Comparison of ENCODE assay signal across 8 mouse cellular contexts in the genomic region with DNA sequence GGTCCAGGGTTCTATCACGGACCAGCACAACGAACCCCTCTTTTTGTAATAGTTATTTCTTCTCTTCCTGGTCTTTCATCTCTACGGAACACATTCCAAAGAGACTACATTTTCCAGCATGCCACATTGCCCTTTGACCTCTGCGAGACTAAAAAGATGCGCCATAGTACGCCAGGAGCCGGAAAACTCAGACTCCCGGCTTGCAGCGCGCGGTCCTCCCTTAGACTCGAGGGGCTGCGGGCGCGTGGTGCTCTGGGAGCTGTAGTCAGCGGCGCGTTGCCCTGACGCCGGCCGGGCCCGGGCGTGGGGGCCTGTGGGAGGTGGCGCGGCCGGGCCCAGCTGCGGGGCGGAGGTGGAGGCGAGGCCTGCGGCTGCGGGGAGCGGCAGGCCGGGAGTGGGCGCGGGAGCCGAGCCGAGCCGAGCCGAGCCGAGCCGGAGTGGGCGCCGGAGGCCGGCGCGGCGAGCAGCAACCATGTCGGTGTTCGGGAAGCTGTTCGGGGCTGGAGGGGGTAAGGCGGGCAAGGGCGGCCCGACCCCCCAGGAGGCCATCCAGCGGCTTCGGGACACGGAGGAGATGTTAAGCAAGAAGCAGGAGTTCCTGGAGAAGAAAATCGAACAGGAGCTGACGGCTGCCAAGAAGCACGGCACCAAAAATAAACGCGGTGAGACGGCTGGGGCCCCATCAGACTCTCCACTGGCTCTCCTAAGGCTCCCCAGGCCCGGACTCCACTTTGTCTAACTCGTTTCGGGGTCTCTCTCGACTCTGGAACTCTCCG. TPM values are rescaled to one million over a fixed set of nuclear protein-coding genes. Genes with fewer than 3 reads are reported as not detected.
DNase-seq lines count a peak whose midpoint lies in the region; ATAC-seq and TF ChIP-seq lines count a peak whose summit lies in the region.

No protein-coding gene starts in this region.

- no peak for TF ChIP-seq POLR2A in kidney, adult 2 months (IDR thresholded peaks at IDR 0.05; ENCODE audit: low read depth, low read length)
- TF ChIP-seq POLR2A in spleen, adult 2 months (IDR thresholded peaks at IDR 0.05; ENCODE audit: low read depth, low read length), result no peak; the same call in 1 of the 2 replicates

- peaks cover 14% of the 10 kb centered on the region for H3K36me3 ChIP-seq in embryonic facial prominence, embryonic 13.5 days
- no peaks in the 10 kb centered on the region for H3K36me3 ChIP-seq in kidney, adult 2 months (ENCODE audit: control insufficient read depth, insufficient read depth, low read length)
- H3K36me3 ChIP-seq in limb, embryonic 12.5 days, result peaks cover 17% of the 10 kb centered on the region; the same call in 1 of the 2 replicates
- 0 out of 2 replicates have a peak, but pooled peaks cover 6% of the 10 kb centered on the region for H3K36me3 ChIP-seq in midbrain, embryonic 15.5 days (replicated peaks)
- no peaks in the 10 kb centered on the region for H3K36me3 ChIP-seq in spleen, adult 2 months (ENCODE audit: control insufficient read depth, insufficient read depth, low read length)

- DNase-seq in 3134 (ENCODE audit: extremely low read depth, insufficient read length, low spot score), result peak; percentile 94
- DNase-seq in adrenal gland, postnatal 36 days, result peak; percentile 98
- DNase-seq in heart, adult 18-20 months, result peak; percentile 99
- DNase-seq in kidney, adult 2 months, result peak; percentile 99
- DNase-seq in spleen, adult 2 months (ENCODE audit: low read depth in 1 of 2, low spot score in 2 of 2), result peak; percentile 95 to 98

- no peak for TF ChIP-seq CTCF in kidney, adult 2 months (conservative IDR thresholded peaks at IDR 0.05; ENCODE audit: insufficient read depth, insufficient read length, low read depth, low read length)
- no peak for TF ChIP-seq CTCF in spleen, adult 2 months (IDR thresholded peaks at IDR 0.05; ENCODE audit: extremely low read depth, insufficient read depth, insufficient read length, insufficient replicate concordance)

- H3K27ac ChIP-seq in embryonic facial prominence, embryonic 13.5 days, result peak overlapping the region; percentile 89
- peak overlapping the region; percentile 83 for H3K27ac ChIP-seq in kidney, adult 2 months (ENCODE audit: insufficient read depth, low read depth, low read length)
- H3K27ac ChIP-seq in limb, embryonic 12.5 days, result peak overlapping the region; percentile 86
- peak overlapping the region; percentile 75 for H3K27ac ChIP-seq in midbrain, embryonic 15.5 days
- peak overlapping the region; percentile 92 for H3K27ac ChIP-seq in spleen, adult 2 months (ENCODE audit: insufficient read depth, low read length)

- peak overlapping the region; percentile 85 for H3K4me3 ChIP-seq in embryonic facial prominence, embryonic 13.5 days
- peak overlapping the region; percentile 93 for H3K4me3 ChIP-seq in kidney, adult 2 months (ENCODE audit: insufficient read depth, low read depth, low read length)
- peak overlapping the region; percentile 76 for H3K4me3 ChIP-seq in limb, embryonic 12.5 days (replicated peaks)
- H3K4me3 ChIP-seq in midbrain, embryonic 15.5 days, result peak overlapping the region; percentile 59
- H3K4me3 ChIP-seq in spleen, adult 2 months (ENCODE audit: extremely low read depth, insufficient read depth, insufficient read length), result peak overlapping the region; percentile 83

- peak overlapping the region; percentile 93 for H3K4me2 ChIP-seq in embryonic facial prominence, embryonic 13.5 days
- peak overlapping the region; percentile 84 for H3K4me2 ChIP-seq in limb, embryonic 12.5 days
- H3K4me2 ChIP-seq in midbrain, embryonic 15.5 days, result peak overlapping the region; percentile 85

- ATAC-seq in embryonic facial prominence, embryonic 13.5 days (ENCODE audit: insufficient number of reproducible peaks, insufficient read depth, low FRiP score, low TSS enrichment, low read depth), result peak; percentile 99
- peak; percentile 99 for ATAC-seq in limb, embryonic 12.5 days (ENCODE audit: insufficient number of reproducible peaks, insufficient read depth, low FRiP score, low TSS enrichment, low read depth)
- ATAC-seq in midbrain, embryonic 15.5 days (replicated peaks), result peak; percentile 99

- peak overlapping the region; percentile 96 for H3K9ac ChIP-seq in embryonic facial prominence, embryonic 13.5 days
- H3K9ac ChIP-seq in limb, embryonic 12.5 days (replicated peaks), result peak overlapping the region; percentile 86
- peak overlapping the region; percentile 70 for H3K9ac ChIP-seq in midbrain, embryonic 15.5 days

- under 1% methylated on average over 67 of the region's 67 CpGs for WGBS in embryonic facial prominence, embryonic 13.5 days
- under 1% methylated on average over 67 of the region's 67 CpGs for WGBS in kidney, adult 2 months
- under 1% methylated on average over 66 of the region's 67 CpGs for WGBS in limb, embryonic 12.5 days
- under 1% methylated on average over 65 of the region's 67 CpGs for WGBS in midbrain, embryonic 15.5 days
- WGBS in spleen, adult 2 months, result under 1% methylated on average over 67 of the region's 67 CpGs

- H3K27me3 ChIP-seq in embryonic facial prominence, embryonic 13.5 days, result no peaks in the 10 kb centered on the region
- H3K27me3 ChIP-seq in kidney, adult 2 months (replicated peaks; ENCODE audit: control insufficient read depth, insufficient read depth, low read length), result no peaks in the 10 kb centered on the region
- no peaks in the 10 kb centered on the region for H3K27me3 ChIP-seq in limb, embryonic 12.5 days
- H3K27me3 ChIP-seq in midbrain, embryonic 15.5 days (replicated peaks), result no peaks in the 10 kb centered on the region
- no peaks in the 10 kb centered on the region for H3K27me3 ChIP-seq in spleen, adult 2 months (ENCODE audit: control insufficient read depth, insufficient read depth, low read length)

- no peaks in the 10 kb centered on the region for H3K9me3 ChIP-seq in embryonic facial prominence, embryonic 13.5 days
- H3K9me3 ChIP-seq in limb, embryonic 12.5 days, result no peaks in the 10 kb centered on the region
- no peaks in the 10 kb centered on the region for H3K9me3 ChIP-seq in midbrain, embryonic 15.5 days

- peaks cover 21% of the 10 kb centered on the region for H3K4me1 ChIP-seq in embryonic facial prominence, embryonic 13.5 days
- H3K4me1 ChIP-seq in kidney, adult 2 months (ENCODE audit: control insufficient read depth, insufficient read depth, low read length), result peaks cover 14% of the 10 kb centered on the region; the same call in 1 of the 2 replicates
- peaks cover 21% of the 10 kb centered on the region for H3K4me1 ChIP-seq in limb, embryonic 12.5 days (replicated peaks)
- H3K4me1 ChIP-seq in midbrain, embryonic 15.5 days, result peaks cover 32% of the 10 kb centered on the region
- H3K4me1 ChIP-seq in spleen, adult 2 months (ENCODE audit: control insufficient read depth, insufficient read depth, insufficient read length), result peaks cover 10% of the 10 kb centered on the region; the same call in 1 of the 2 replicates

RNA-seq across cellular contexts. Expression of gene Chmp4b, which starts 5.4 kb away (rescaled TPM):
- total RNA-seq in adrenal gland, postnatal 36 days (2021), result 100 to 1,000 TPM; 220 to 259 TPM
- polyA plus RNA-seq in embryonic facial prominence, embryonic 13.5 days (2015; fragmentation: Nextera tagmentation; extraction: Ambion mirVana), result 32.8 and 34.7 TPM in 2 replicates
- total RNA-seq in heart, adult 18-20 months (2021), result 100 to 1,000 TPM; 114 to 121 TPM
- 71.9 and 102 TPM in 2 replicates for polyA plus RNA-seq in kidney, adult 2 months (2012; rRNA removed)
- polyA plus RNA-seq in limb, embryonic 12.5 days (2016; fragmentation: Nextera tagmentation; extraction: Ambion mirVana), result 24.8 and 25.4 TPM in 2 replicates
- polyA plus RNA-seq in midbrain, embryonic 15.5 days (2015; fragmentation: Nextera tagmentation; extraction: Ambion mirVana), result 27.9 and 28.4 TPM in 2 replicates
- 52.8 and 63.3 TPM in 2 replicates for polyA plus RNA-seq in spleen, adult 2 months (2012; rRNA removed)

RNA-seq across cellular contexts. Expression of gene 4930519P11Rik, which starts 43.7 kb away (rescaled TPM):
- total RNA-seq in adrenal gland, postnatal 36 days (2021), result under 1 TPM in 1 of 2 experiments, not detected in 1; 0.63 TPM
- 1.2 TPM in 1 of 2 replicates, not detected in the other for polyA plus RNA-seq in embryonic facial prominence, embryonic 13.5 days (2015; fragmentation: Nextera tagmentation; extraction: Ambion mirVana)
- under 1 TPM in 1 of 2 experiments, not detected in 1; 0.60 TPM for total RNA-seq in heart, adult 18-20 months (2021)
- polyA plus RNA-seq in kidney, adult 2 months (2012; rRNA removed), result 0.57 and 0.86 TPM in 2 replicates
- not detected in 2 replicates for polyA plus RNA-seq in limb, embryonic 12.5 days (2016; fragmentation: Nextera tagmentation; extraction: Ambion mirVana)
- polyA plus RNA-seq in midbrain, embryonic 15.5 days (2015; fragmentation: Nextera tagmentation; extraction: Ambion mirVana), result 0.50 and 0.78 TPM in 2 replicates
- polyA plus RNA-seq in spleen, adult 2 months (2012; rRNA removed), result 0.80 and 1.4 TPM in 2 replicates

RNA-seq across cellular contexts. Expression of gene Zfp341, which starts 43.8 kb away (rescaled TPM):
- total RNA-seq in adrenal gland, postnatal 36 days (2021), result 1 to 10 TPM; 2.6 to 3.0 TPM
- 1.5 and 1.8 TPM in 2 replicates for polyA plus RNA-seq in embryonic facial prominence, embryonic 13.5 days (2015; fragmentation: Nextera tagmentation; extraction: Ambion mirVana)
- total RNA-seq in heart, adult 18-20 months (2021), result 1 to 10 TPM; 2.6 to 2.8 TPM
- 4.9 and 5.3 TPM in 2 replicates for polyA plus RNA-seq in kidney, adult 2 months (2012; rRNA removed)
- polyA plus RNA-seq in limb, embryonic 12.5 days (2016; fragmentation: Nextera tagmentation; extraction: Ambion mirVana), result 1.3 and 1.5 TPM in 2 replicates
- 2.6 and 3.1 TPM in 2 replicates for polyA plus RNA-seq in midbrain, embryonic 15.5 days (2015; fragmentation: Nextera tagmentation; extraction: Ambion mirVana)
- polyA plus RNA-seq in spleen, adult 2 months (2012; rRNA removed), result 6.1 and 7.1 TPM in 2 replicates

RNA-seq across cellular contexts. Expression of gene Pxmp4, which starts 53.4 kb away (rescaled TPM):
- total RNA-seq in adrenal gland, postnatal 36 days (2021), result 10 to 100 TPM; 30.9 to 35.7 TPM
- 24.0 and 24.7 TPM in 2 replicates for polyA plus RNA-seq in embryonic facial prominence, embryonic 13.5 days (2015; fragmentation: Nextera tagmentation; extraction: Ambion mirVana)
- 10 to 100 TPM; 22.6 to 25.6 TPM for total RNA-seq in heart, adult 18-20 months (2021)
- 118 and 138 TPM in 2 replicates for polyA plus RNA-seq in kidney, adult 2 months (2012; rRNA removed)
- 14.8 and 16.0 TPM in 2 replicates for polyA plus RNA-seq in limb, embryonic 12.5 days (2016; fragmentation: Nextera tagmentation; extraction: Ambion mirVana)
- 15.7 and 15.9 TPM in 2 replicates for polyA plus RNA-seq in midbrain, embryonic 15.5 days (2015; fragmentation: Nextera tagmentation; extraction: Ambion mirVana)
- polyA plus RNA-seq in spleen, adult 2 months (2012; rRNA removed), result 14.6 and 20.3 TPM in 2 replicates

Comparison
In these comparisons a context has a peak if more than half of its experiments do, and no peak if none do; other contexts are left out.
1. Peak in every context shown above with its lines: DNase-seq, ATAC-seq, H3K4me3 ChIP-seq and H3K27ac ChIP-seq.